Mouse (Mus musculus): ENCODE data around the gene Tbl1x.

Gene Tbl1x

DNA sequence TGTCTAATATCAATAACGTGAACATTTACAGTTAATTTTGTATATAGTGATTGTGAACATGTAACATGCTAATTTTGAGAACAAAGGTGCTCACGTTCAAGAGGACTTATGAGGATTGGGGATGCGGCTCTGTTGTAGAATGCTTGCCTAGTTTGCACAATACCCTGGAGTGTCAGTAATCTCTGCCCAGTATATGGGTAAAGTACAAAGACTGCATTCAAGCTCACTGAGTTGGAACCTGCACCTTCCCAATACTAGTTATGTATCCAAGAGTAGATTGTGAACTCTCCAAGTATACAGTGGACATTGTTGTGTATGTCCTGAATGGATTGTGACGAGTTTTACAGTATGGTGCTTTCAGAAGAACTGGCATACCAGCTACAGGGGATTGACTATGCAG lies 33.7 kb downstream of the Tbl1x start:
- DNase-seq (ENCODE audit: low read depth, low spot score) = no peak

DNA sequence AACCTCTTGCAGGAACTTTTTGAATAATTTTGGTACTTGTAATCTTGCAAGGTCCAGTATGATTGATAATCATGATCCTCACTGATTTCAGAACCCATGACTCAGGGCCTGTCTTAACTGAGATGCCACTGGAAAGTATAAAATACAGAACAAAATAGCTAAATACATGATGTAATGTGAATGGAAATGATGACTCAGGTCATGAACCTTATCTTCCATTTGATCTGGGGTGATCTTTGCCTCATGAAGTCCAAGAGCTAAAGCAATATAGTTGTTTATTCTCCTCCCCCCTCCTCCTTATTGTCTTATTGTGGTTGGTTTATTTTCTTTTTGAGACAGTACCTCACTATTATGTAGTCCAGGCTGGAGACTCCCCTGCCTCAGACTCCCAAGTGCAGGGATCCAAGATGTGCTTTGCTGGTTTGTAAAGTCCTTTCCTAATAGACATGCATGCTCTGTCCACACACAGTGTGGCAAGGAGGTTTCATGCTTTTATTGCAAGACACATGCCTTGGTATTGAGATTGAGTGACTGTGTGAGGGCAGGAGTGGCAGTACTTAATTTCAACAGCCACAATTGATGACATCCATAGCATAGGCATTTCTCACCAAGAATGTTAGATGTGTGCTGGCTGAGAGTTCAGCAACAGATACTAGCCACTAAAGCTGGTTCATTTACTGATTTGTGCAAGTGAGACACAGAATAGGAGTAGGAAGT lies 34.7 kb downstream of the Tbl1x start:
- DNase-seq (ENCODE audit: low read depth, low spot score) = peak; percentile 35

DNA sequence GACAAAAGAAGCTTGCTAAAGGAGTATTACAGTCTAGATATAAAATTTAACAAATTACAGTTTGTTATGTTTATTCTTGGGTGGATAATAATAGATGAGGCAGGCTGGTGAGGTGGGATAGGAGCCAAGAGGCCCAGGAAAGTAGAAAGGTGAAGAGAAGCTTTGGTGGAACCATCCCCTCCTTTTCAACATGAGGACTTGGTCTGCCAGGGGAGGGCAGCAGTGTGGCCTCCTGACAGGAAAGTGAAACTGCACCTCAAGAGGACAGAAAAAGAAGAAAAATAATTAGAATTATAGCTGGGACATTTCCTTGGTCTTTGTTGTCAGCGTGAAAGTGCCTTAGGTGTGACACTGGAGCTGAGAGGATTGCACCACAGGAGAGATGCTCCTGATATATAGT lies 35.6 kb downstream of the Tbl1x start:
- DNase-seq (ENCODE audit: low read depth, low spot score) = peak; percentile 23

DNA sequence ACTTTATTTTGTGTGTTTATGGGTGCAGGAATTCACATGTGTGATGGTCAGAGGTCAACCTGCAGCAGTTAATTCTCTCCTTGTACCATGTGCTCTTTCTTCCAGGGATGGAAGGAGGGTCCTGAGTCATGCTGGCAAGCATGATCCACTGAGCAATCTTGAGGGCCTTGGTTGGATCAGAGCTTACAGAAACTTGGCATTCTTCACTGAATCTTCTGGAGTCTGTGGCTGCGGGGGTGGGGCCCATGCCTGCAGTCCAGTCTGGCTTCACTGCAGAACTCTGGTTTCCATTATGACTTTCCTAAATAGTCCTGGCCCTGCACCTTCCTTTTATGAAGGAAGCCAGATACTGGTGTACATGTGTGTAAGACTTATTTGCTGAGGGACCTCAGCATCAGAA lies 38.1 kb downstream of the Tbl1x start:
- DNase-seq (ENCODE audit: low read depth, low spot score) = peak; percentile 89

DNA sequence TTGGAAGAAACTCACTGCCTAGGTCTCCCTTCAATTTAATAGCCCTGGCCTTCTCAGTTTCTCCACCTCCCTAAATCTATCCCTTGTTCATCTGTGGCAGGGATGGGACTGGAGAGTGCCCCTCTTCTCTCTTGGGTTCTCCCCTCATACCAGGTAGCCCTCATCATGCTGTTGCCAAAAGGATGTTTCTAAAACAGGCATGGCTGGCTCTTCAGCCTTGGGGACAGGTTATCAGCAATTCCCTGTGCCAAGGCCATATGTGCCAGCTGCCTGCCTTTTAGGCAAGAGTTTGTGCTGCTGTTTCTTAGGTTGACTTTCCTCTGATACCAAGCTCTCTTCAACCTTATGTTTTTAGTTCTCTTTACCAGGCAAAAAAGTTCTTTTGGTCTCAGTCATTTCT lies 39.6 kb downstream of the Tbl1x start:
- no peak for DNase-seq (ENCODE audit: low read depth, low spot score)

DNA sequence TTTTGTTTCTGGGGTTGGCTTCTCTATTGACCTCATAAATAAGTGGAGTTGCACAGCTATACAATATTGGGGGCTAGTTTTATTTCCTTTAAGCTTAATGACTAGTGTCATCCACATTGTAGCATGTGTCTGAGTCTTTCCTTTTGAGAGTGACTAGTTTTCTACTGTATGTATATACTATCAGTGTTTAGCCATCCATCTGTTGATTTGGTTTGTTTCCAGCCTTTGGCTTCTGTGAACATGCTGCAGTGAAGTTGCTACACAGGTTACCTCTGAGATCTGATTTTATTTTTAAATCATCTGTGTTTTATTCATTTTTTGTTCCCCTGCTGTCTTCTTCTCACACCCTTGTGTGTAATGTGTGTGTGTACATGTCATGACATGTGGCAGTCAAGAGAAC lies 40.5 kb downstream of the Tbl1x start:
- DNase-seq (ENCODE audit: low read depth, low spot score) = no peak

DNA sequence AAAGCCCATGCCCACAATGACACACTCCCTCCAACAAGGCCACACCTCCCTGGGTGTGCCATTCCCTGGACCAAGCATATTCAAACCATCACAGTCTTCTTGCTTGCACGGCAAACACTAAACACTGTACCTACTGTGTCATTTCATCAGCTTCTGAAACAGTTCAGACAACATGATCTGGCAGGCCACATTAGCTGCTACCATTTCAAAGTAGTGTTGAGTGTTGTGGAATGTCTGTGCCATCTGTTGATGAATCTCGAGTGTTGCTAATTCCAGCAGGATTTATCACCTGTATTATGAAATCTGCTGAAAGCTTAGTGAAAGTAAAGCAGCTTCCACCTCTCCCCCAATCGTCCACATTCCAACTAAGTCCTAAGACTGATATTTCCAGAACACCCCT lies 41.3 kb downstream of the Tbl1x start:
- DNase-seq (ENCODE audit: low read depth, low spot score) = no peak

DNA sequence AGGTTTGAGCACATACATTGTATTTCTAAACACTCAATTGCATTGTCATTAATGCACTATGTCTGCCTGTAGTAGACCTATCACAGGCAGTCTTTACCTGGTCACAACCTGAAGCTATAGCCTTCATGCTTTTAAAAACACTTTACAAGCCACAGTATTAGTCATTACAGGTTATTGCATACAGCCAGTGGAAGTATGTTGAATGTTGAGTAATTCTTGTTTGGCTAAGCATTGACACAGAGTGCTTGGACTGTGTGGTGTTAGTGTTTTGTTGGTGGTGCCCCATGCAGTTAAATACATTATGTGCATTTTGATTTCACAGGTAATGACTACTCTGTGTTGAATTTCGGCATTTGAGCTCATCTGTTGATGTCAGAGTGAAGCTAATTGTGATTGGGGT lies 45.2 kb downstream of the Tbl1x start:
- DNase-seq (ENCODE audit: low read depth, low spot score) = no peak

DNA sequence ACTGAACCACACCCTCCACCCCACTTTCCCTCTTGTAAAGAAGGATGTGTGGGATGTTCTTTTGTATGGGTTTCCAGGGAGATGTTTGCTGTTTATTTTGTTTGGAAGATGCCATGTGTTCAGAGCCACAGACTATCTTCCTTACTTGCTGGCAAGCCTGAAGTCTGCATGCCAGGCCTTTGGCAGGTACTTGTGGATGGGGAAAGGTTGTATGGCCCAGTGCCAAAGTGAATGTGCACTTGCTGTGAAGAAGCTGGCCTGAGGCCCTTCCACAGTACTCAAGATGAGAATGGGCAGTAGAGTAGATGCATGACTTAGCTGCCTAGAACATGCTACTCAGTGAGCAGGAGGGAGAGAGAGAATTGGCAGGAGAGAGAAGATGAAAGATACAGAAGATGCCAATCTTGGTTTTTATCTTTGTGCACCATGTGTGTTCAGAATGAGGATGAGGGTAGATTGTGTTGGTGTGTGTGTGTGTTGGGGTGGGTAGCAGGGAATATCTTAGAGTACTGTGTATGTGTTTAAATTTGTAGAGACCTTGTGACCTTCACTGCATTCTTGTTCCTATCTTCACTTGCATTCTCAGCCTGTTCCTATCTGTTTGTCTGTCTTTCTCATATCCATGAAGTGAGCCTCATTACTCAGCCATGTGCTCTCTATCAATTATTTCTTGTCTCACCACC lies 48.5 kb downstream of the Tbl1x start:
- no peak for DNase-seq (ENCODE audit: low read depth, low spot score)

DNA sequence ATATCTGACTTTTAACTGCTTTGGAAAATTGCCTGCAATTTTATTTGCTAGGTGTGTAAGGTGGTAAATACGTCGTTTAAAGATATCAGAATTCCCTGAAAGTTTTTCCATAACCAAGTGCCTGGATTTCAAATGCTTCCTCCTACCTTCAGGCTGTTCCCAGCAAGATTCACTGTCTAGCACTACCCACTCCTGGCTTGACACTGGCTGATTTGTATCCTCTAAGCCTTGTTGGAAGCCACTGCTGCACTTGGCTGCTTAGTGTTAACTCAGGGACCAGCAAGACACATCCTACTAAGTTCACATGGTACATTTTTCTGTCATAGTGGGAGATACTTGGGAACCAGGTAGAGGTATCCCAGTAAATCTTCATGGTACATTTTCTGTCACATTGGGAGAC lies 52.8 kb downstream of the Tbl1x start:
- no peak for DNase-seq (ENCODE audit: low read depth, low spot score)

DNA sequence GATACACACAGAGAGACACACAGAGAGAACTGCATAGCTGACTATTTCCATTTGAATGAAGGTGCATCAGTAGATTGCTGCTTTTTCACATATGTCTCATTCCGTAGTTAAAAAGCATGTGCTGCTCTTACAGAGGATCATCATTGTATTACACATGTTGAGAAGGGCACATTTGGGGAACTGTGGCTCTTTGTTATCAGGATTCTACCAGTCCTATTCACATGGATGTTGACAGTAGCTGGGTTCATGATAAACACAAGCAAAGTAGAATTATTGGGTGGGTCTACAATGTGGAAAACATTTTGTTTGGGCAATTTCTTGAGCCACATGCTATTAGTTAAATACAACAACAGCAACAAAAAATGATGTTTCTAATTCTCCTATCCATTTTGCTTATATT lies 55.9 kb downstream of the Tbl1x start:
- no peak for DNase-seq (ENCODE audit: low read depth, low spot score)

DNA sequence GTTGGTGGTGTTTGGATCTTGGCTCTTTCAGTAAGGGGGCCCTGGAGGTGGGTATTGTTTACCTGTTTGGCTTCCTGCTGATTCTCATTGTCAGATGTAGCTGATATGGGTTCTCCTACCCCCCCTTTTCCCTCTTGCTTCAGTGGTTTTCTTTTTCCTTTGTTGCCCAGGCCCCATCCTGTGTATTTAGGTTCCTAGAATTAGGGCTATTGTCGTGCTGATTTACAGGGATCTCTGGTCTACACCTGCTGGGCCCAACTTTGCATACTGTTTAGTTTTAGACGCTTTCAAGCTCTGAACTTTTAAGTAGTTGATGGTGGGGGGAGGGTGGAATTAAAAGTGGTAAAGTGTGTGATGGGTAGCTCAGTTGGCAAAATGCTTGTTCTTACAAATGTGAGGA lies 57.2 kb downstream of the Tbl1x start:
- DNase-seq (ENCODE audit: low read depth, low spot score) = no peak

DNA sequence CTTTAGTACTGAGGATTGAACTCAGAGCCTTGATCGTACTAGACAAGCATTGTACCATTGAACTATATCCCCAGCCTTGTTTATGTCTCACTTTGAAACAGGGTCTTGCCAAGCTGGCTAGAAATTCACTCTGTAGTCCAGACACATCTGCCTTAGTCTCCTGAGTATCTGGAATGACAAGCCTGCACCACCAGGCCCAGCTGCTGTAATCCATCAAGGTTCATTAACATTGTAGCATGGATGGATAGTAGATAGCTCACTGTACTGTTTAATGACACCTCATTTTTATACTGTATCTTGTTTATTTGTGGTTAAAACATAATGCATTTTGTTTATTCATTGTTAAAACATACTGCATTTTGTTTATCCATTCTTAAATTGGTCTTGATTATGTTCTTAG lies 62.9 kb downstream of the Tbl1x start:
- no peak for DNase-seq (ENCODE audit: low read depth, low spot score)

DNA sequence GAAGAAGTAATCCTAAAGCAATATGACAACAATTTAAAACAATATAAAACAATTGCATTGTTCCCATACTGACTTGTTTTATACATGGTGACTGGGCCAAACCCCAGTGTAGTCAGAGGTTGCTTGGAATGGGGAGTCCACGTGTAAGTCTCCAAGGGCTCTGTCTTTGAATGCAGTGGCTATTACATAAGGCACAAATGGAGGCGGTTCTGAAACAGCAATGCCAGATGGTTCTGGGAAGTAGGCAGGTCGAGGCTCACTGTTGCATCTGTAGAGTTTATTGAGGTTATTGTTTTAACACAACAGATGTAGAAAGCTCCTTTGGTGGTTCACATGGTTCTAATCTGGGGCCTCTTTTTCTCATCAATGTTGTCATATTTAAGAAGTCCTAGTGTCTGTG lies 66.3 kb downstream of the Tbl1x start:
- no peak for DNase-seq (ENCODE audit: low read depth, low spot score)

DNA sequence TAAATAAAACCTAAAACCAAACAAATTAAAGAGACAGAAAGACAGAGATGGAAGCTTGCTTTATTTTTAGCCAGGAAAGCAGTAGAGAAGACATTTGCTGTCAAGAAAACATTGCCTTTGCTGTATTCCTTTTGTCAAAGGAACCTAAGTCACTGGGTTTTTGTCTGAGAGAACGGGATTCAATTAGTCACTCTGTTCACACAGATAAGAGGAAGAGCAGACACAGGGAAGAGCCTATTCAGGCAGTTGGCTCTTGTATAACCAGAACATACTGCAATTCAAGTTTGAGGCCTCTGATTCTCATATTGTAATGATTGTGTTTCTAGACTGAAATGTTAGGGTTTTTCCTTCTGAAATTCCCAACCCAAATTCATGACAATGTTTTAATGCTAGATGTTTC lies 67.4 kb downstream of the Tbl1x start:
- DNase-seq (ENCODE audit: low read depth, low spot score) = no peak

DNA sequence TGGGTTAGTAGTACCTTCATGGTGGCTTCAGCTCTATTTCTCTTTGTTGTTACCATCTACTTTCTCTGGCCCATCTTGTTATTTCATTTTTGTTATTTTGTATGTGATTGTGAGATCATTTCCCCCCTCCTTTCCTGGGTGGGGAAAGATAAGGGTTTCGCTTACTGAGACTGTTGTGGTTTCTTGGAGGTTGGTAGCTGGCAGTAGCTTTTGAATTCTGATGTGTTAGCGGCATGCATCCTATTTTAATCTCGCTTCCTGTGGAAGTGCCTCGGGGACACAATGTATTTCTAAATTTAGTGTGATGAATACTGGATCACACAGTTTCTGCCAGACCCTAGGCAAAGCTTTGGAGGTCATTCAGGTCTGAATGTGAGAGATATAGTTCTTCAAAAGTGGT lies 69.2 kb downstream of the Tbl1x start:
- no peak for DNase-seq (ENCODE audit: low read depth, low spot score)

DNA sequence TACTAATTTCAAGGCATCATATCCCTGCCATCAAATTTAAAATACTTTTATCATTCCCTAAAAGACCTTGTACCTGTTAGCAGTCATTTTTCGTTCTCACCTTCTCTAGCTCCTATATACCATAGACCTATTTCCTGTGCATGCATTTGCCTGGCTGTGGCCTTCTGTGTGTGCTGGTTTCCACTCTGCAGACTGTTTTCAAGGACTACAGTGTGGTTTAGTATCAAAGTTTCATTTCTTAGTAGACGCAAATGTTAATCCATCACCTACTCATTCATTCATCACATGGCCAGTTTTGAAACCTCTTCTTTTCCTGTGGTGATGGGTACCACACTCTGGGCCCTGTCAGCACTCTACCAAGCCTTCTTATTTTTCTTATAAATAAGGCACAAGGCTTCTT lies 75.2 kb downstream of the Tbl1x start:
- DNase-seq (ENCODE audit: low read depth, low spot score) = no peak

DNA sequence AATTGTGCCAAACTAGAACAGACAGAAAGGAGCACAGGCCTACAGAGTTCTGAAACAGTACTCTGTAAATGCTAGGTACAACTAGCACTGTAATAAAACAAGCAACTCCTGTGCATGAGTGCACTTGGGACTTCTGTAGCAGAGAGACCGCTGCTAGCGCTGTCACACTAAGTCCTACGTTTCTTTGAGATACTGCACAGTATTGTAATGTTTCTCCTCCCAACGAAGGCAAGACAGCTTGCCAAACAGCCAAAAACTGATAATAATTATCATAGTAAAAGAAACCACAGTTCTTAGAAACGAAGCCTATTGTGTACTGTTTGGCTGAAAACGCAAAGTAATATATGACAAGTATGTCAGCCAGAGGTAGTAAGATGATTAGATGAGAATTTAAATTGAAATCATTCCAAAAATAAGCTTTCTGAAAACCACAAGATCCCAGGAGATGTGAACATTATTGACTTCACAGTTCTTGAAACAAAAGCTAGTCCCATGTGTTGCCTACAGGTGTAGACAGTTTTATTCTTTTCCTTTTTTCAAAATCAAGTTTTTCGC lies 83.9 kb downstream of the Tbl1x start:
- DNase-seq (ENCODE audit: low read depth, low spot score) = peak; percentile 6

DNA sequence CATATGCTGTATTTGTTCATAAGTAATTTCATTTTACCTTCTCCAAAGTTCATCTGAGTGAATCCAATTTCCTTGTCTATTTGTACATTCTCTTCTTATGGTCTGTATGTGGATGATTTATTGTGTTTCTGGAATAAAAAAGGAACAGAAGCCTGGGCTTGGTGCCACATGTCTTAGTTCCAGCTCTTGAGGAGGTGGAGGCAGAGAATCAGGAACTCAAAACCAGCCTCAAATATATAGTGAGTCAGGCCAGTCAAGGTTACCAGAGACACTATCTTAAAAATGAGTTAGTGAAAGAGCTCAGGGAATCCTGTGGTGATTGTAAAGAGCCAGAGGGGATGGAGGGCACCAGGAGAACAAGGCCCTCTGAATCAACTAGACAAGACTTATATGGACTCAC lies 86.9 kb downstream of the Tbl1x start:
- peak; percentile 71 for DNase-seq (ENCODE audit: low read depth, low spot score)

DNA sequence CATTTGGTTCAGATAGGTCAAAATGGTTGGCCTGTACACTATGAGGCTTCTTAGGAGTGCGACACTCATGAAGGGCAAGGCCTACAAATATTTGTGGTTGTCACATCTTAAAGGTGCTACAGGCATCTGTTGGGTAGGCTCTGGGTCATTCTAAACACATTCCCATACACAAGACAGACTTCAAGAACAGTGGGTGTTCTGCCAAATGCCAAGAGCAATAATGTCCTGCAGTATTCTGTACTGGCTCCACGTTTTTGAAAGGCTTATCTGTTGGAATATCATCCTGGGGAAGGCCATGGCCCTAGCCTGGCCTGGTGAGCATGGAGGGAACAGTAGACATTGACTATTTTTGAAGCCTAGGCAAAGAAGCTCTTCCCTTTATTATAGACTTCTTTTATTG lies 87.9 kb downstream of the Tbl1x start:
- DNase-seq (ENCODE audit: low read depth, low spot score) = no peak

DNA sequence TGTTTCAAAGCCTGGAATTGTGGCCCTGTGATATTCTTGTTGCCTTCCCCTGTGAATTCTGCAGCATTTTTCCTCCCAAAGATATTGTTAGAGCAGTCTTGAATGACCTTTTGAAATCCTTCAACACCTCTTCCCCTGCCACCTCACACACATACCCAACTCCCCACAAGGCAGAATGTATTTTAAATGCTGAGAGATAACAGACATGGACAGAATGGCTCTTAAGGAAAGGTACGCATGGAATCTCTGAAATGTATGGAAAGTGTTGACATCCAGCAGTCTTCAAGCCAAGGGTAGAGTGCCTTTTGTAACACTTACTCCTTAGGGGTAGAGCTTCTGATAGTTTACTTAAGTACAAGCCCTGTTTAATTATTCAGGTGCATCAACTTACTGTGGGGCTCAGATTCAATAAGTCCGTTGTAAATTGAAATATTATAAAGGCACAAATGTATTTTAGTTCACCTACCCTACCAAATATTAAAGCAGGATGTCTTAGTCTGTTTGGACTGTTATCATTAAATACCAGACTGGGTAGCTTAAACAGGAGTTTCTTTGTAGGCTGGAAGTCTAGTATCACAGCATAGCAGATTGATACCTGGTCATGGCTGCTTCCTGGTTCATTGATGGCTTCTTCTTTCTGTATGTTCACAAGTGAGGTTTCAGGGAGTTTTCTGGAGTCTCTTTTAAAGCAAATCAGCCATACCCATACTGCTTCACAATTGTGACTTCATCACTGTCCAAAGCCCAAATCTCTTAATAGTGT lies 92.9 kb downstream of the Tbl1x start:
- DNase-seq (ENCODE audit: low read depth, low spot score) = no peak

DNA sequence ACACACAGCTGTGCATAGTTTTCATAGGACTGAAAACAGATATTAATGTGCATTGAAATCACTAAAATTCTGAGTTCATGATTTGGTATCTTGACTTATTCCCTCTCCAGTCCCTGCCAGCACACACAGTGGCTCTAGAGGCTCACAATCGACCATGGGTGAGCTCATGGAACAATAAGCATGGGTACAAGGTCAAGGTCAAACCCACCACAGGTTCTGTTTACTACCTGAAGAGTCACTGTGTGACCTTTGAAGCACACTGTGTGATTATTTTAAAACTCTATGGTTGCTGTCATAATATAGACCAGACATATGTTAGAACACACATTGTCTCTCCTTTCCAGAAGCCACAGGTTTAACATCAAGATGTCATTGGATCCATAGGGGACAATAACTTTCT lies 96.7 kb downstream of the Tbl1x start:
- no peak for DNase-seq (ENCODE audit: low read depth, low spot score)

Measured in 3T3-L1 (cell line).